Mouse (Mus musculus) E14TG2a.4 (cell line): ENCODE measurements around the gene Ptgir.

ENCODE experiments used
- CTCF ChIP-seq: conservative IDR thresholded peaks from 2 replicates; pipeline ENCODE4 v1.5.1; 2014; ENCODE audit warnings: low read length
- NANOG ChIP-seq: IDR thresholded peaks from 2 replicates; pipeline ENCODE4 v1.6.1; 2014; ENCODE audit warnings: borderline replicate concordance, low read length, mixed read lengths

DNA sequence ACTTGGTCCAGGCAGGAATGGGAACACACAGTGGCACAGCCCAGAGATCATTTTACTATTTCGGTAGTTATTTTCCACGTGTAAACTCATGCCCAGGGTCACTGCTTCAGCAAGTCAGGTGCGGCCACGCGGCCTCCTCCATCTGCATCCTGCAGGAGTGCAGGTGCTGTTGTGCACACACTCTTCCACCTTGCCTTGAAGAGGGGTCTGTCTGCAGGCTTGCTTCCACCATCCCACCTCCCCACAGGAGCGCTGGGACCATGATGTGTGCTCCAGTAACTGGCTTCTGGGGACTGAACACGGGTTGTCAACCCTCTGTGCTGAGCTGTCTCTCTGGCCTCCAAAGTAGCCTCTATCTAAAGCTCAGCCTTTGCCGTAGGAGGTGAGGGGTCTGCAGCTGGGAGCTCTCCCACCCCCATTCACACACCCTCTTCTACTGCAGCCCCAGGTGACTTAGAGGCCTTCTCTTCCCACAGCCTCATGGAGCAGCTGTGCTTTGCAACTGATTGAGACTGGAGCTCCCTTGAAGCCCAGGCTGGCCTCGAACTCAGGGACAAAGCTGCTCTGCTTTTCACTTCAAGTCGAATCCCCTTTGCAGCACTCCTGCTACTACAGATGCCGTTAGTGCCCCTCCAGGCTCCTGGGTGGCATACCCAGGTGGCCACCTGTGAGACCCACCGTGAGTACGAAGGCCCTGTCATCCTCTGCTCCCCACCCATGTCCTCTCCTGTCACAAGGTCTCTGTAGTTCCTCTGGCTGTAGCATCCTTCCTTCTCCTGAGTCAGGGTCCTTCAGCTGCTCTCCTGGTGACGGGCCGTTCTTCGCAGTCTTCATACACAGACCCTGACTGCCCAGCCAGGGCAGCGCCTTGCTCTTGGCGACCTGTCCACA is 8.4 kb downstream of the Ptgir start:
- no peak for TF ChIP-seq CTCF
- no peak for TF ChIP-seq NANOG
